Mouse (Mus musculus) MEL (cell line): ENCODE results near the gene Slit1. TPM values are rescaled to one million over a fixed set of nuclear protein-coding genes. Genes with fewer than 3 reads are reported as not detected.

Source experiments
- polyA plus RNA-seq, 2 experiments: library from polyadenylated mRNA; stranded (reverse) in 1 of 2; unstranded in 1 of 2; fragments of >175 nt in 1 of 2; fragments of >200 nt in 1 of 2; gene quantifications; 2 replicates each; pipeline versions ENCODE4 v1.2.1 to v1.2.4; 2012; ENCODE audit warnings: low replicate concordance in 2 of 2, low read depth in 1 of 2; ENCODE audit not compliant: insufficient read length in 2 of 2, insufficient read depth in 1 of 2, missing spikeins in 1 of 2
- total RNA-seq: library from RNA; depleted of rRNA; stranded (reverse); fragments of 300-350 nt; gene quantifications from 2 replicates; pipeline ENCODE4 v1.2.3, GENCODE M21; 2012; rRNA removed

Gene Slit1
- total and polyA plus RNA-seq, 3 experiments: 0.04 TPM; not detected in 1

Other genes with a start within 250 kb of the Slit1 start
- 17.4 and 19.3 TPM in 2 replicates for gene Gm340, start 161.3 kb downstream of the Slit1 start, total RNA-seq
- gene Gm340, start 161.3 kb downstream of the Slit1 start, polyA plus RNA-seq: 10 to 100 TPM; 11.0 to 38.9 TPM
- 47.5 and 53.9 TPM in 2 replicates for gene Arhgap19, start 58.4 kb upstream of the Slit1 start, total RNA-seq
- gene Arhgap19, start 58.4 kb upstream of the Slit1 start, polyA plus RNA-seq: 10 to 100 TPM in 1 of 2 experiments, not detected in 1; 67.9 TPM
- gene Frat1, start 86.3 kb upstream of the Slit1 start, total RNA-seq: 26.7 and 36.0 TPM in 2 replicates
- gene Frat1, start 86.3 kb upstream of the Slit1 start, polyA plus RNA-seq: 10 to 100 TPM in 1 of 2 experiments, not detected in 1; 31.5 TPM
- 55.6 and 58.2 TPM in 2 replicates for gene Frat2, start 104.5 kb upstream of the Slit1 start, total RNA-seq
- 100 to 1,000 TPM in 1 of 2 experiments, not detected in 1; 110 TPM for gene Frat2, start 104.5 kb upstream of the Slit1 start, polyA plus RNA-seq
- 93.8 and 106 TPM in 2 replicates for gene Rrp12, start 152.5 kb upstream of the Slit1 start, total RNA-seq
- 100 to 1,000 TPM in 1 of 2 experiments, 10 to 100 TPM in 1; 44.5 to 134 TPM for gene Rrp12, start 152.5 kb upstream of the Slit1 start, polyA plus RNA-seq
- 267 and 714 TPM in 2 replicates for gene Pgam1, start 168.3 kb upstream of the Slit1 start, total RNA-seq
- 100 to 1,000 TPM; 220 to 756 TPM for gene Pgam1, start 168.3 kb upstream of the Slit1 start, polyA plus RNA-seq
- gene Exosc1, start 189.8 kb upstream of the Slit1 start, total RNA-seq: 101 and 118 TPM in 2 replicates
- 100 to 1,000 TPM; 162 to 390 TPM for gene Exosc1, start 189.8 kb upstream of the Slit1 start, polyA plus RNA-seq
- gene Zdhhc16, start 189.8 kb upstream of the Slit1 start, total RNA-seq: 95.2 and 99.2 TPM in 2 replicates
- 100 to 1,000 TPM in 1 of 2 experiments, not detected in 1; 128 TPM for gene Zdhhc16, start 189.8 kb upstream of the Slit1 start, polyA plus RNA-seq
- 23.7 and 25.6 TPM in 2 replicates for gene Mms19, start 237.5 kb upstream of the Slit1 start, total RNA-seq
- gene Mms19, start 237.5 kb upstream of the Slit1 start, polyA plus RNA-seq: 10 to 100 TPM in 1 of 2 experiments, not detected in 1; 88.6 TPM
- 8.0 and 9.1 TPM in 2 replicates for gene Ubtd1, start 238.1 kb upstream of the Slit1 start, total RNA-seq
- gene Ubtd1, start 238.1 kb upstream of the Slit1 start, polyA plus RNA-seq: 10 to 100 TPM in 1 of 2 experiments, not detected in 1; 15.5 TPM